Mouse (Mus musculus) MEL (cell line): ENCODE data around the gene Ubap1.

Source experiments
- ETS1 ChIP-seq: IDR thresholded peaks from 2 replicates; pipeline ENCODE4 v1.6.1; 2012; ENCODE audit warnings: low read depth, mild to moderate bottlenecking, inconsistent platforms, low read length, improper control_type of control experiment, moderate library complexity
- ZNF384 ChIP-seq: IDR thresholded peaks from 2 replicates; pipeline ENCODE4 v1.6.1; 2012; ENCODE audit warnings: low read depth, mild to moderate bottlenecking, inconsistent platforms, low read length, improper control_type of control experiment

DNA sequence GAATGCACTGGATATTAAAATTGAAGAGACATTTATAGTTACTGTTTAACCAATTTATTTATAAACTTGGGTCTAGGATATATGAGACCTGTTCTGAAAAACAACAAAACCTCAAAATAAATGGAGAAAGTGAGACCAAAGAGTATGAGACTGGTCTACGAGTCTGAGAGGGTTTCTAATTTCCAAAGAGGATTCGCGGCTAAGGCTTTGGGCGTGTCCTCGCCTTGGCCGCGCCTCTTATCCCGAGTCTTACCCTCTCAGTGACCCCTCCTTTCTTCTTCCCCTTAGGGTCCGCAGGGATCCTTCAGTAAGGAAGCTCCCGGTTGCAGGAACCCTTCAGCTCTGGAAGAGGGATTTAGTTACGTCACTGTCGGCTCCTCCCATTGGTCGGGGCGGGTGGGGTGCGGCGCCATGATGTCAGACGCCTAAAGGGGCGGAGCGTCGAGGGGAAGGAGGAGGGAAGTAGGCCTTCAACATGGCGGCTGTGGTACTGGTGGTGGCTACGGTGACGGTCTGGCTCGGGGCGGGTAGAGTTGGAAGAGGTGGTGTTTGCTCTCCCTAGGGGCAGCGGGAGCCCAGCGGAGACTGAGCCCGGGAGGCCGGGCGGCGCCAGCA is at the start of gene Ubap1:
- peak; percentile 64 for TF ChIP-seq ETS1
- no peak for TF ChIP-seq ZNF384
